Mouse (Mus musculus) olfactory bulb, adult 2 months (tissue): Measurements from ENCODE around the gene Tbxas1.

Experiments
- CTCF ChIP-seq: fragments of 200-500 bp; IDR thresholded peaks from 2 replicates; pipeline ENCODE4 v1.5.1; 2012; ENCODE audit warnings: low read depth, mild to moderate bottlenecking, low read length, moderate library complexity; ENCODE audit not compliant: insufficient read depth
- POLR2A ChIP-seq: fragments of 200-500 bp; IDR thresholded peaks from 2 replicates; pipeline ENCODE4 v1.6.1; 2012; ENCODE audit warnings: mild to moderate bottlenecking, low read depth, low read length, moderate library complexity; ENCODE audit not compliant: insufficient read depth

DNA sequence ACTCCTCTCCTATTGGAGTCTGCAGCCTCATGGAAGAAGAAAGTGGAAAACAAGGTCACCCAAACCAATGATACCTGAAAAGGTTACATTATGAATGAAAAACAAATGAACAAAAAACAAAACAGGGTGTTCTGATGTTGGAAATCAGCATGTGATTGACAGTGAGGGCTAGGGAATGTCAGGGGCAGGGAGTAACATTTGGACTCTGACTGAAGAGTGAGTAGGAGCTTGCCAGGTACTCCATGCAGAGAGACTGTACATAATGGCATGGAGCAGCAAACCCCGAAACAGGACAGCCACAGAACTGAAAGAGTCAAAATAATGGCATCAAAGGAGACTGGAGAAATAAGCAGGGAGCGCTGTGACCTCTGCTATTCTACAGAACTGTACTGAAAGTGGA lies 14.9 kb upstream of the Tbxas1 start:
- no peak for TF ChIP-seq POLR2A
- no peak for TF ChIP-seq CTCF
